Mouse (Mus musculus) kidney, postnatal 4 days (tissue): ENCODE results near the gene Dmwd.

ENCODE experiments used
- DNase-seq, 2 experiments: peaks; one replicate each; pipeline ENCODE4 v3.0.0; 2021; ENCODE audit warnings: mixed read lengths in 2 of 2

Gene Dmwd

DNA sequence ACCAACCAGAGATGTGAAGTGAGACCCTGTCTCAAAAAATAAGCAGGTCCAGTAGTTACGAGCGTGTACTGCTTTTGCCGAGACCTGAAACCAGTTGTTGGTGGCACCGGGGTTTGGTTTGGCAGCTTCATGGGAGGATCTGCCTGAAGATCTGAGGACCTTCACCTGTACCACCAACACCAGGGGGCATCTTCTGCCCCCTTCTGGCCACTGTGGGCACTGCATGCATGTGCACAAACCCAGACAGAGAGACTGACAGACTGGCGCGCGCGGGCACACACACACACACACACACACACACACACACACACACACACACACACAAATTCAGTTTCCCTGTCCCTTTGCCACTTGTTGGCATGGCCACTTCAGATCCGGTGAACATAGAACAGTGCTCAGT, 2.5 kb upstream of the Dmwd start:
- peak; percentile 74 to 75 for DNase-seq

DNA sequence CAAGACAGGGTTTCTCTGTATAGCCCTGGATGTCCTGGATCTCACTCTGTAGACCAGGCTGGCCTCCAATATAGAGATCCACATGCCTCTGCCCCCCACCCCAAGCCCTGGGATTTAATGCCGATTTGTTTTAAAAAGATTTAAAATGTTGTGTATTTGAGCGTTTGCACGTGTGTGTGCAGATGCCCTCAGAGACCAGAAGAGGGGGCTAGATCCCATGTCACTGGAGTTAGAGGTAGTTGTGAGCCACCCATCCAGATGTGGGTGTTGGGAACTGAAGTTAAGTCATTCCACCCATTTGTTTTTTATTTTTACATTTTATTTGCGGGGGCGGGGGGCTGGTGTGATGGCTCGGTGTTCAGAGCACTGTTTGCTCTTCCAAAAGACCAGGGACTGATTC, 1.5 kb upstream of the Dmwd start:
- DNase-seq = no peak

DNA sequence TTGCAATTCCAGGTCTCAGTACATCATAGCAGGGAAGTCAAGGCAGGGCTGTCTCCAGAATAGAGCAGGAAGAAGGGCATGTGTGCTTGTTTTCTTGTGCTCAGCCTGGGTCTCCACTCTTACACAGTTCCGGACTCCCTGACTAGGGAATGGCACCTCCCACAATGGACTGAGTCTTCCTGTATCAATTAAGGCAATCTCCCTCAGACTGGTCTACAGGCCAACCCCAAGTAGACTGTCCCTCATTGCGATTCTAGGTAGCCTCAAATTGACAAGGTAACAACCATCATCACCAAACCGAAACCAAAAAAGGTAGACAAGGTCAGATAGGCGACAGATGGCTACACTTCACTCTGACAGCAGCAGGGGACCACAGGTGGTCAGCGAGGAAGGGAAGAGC, 796 bp upstream of the Dmwd start:
- no peak for DNase-seq

GRCm38 (mm10) chr7:19076586-19076991, 562 bp downstream of the Dmwd start:
- peak; percentile 44 to 66 for DNase-seq

DNA sequence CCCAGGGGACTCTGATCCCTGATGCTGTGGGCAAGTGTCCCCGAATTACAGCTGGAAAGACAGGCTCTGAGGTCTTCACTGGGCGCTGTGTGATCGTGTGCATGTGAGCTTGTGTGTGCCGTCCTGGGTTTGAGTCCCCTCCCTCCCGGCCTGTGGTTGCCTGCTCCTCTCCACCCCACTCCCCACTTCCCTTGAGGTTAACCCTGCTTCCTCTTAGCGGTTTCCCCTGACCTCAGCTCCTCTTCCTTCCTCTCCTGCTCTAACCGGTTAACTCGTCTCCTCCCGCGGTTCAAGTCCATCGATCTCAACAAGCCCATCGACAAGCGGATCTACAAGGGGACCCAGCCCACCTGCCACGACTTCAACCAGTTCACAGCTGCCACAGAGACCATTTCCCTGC, 1.7 kb downstream of the Dmwd start:
- no peak for DNase-seq

DNA sequence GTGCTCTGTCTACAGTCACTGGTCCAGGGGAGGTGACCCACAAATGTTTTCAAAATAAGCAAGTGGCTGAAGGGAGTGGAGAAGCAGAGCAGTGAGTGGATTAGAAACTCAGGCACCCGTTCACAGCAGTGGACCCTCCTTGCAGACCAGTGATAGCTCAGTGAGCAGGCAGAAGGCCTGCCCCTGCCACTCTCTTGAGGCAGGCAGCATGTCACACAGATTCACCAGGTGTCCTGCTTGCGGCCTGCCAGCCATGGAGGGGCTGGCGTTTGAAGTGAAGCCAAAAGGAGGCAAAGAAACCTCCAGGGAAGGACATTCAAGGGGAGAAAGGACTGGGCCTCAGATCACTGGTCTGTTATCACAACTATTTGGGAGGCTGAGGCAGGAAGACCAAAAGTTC, 2.7 kb downstream of the Dmwd start:
- DNase-seq = no peak

DNA sequence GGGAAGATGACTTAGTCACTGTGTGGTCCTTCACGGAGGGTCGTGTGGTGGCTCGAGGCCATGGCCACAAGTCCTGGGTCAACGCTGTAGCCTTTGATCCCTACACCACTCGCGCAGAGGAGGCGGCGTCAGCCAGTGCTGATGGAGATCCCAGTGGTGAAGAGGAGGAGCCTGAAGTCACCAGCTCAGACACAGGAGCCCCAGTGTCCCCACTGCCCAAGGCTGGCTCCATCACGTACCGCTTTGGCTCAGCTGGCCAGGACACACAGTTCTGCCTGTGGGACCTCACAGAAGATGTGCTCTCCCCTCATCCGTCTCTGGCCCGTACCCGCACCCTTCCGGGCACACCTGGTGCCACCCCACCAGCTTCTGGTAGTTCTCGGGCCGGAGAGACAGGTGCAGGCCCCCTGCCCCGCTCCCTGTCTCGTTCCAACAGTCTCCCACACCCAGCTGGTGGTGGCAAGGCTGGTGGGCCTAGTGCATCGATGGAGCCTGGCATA, 4.5 kb downstream of the Dmwd start:
- DNase-seq = no peak

DNA sequence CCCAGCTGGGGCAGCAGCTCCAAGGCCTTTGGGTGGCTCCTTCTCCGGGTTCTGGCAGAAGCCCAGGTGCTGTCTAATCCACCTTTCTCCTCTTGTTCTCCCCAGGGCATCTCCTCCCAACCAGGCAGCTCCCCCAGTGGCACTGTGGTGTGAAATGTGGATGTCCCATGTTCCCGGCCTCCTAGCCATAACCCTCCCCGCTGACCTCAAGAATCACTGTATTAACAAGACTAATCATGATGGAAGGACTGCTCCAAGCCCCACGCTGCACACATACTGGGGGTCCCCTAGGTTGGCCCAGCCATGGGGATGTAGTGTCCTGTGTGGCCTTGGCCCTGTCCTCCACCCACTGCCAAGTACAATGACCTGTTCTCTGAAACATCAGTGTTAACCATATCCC, 6.1 kb downstream of the Dmwd start:
- no peak for DNase-seq

DNA sequence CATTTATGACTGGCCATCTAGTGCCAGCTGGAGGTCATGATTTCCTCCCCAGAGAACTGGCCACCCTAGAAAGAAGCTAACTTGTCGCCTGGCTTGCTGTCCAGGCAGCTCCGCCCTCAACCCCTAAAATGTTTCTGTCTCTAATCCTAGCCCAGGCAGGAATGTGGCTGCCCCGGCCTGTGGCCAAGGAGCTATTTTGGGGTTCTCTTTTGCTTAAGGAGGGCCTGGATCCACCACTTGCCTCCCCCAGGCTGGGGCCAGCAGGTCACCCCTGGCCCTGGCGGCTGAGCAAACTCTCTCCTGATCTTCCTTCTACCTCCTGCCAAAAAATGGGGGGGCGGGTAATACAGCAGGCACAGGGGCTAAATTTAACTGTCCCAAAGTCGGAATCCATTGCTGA, 7.1 kb downstream of the Dmwd start:
- peak in 1 of 2 experiments; percentile 51 for DNase-seq

GRCm38 (mm10) chr7:19083701-19084100, 7.7 kb downstream of the Dmwd start, which contains the start of gene Dmpk:
TSS of gene Dmpk (plus strand) at chr7:19083849.
- DNase-seq = peak; percentile 51 to 59

GRCm38 (mm10) chr7:19084277-19084771, 8.3 kb downstream of the Dmwd start:
- no peak for DNase-seq

DNA sequence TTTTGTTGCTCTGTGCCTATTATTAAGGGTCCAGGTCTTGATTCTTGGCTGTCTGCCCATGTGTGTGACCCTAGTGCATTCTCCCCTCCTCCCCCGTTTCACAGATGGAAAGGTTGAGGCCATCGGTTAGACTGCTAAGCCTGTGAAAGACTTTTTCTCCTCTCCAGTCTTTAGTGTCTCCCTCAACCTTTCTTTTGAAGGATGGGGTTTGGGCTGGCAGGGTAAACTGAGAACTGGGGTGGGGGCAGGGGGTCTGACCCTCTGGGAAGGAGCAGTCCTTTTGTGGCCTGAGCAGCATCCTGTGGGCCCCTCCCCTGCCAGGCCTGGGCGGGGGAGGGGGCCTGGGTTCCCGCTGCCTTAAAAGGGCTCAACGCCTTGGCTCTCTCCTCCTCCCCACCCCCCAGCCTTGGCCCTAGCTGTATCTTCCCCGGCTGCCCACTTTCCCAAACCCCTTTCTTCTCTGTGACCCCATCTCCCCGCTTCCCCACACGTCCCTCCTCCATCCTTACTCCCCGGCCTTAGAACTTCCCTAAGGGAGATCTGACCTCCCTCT, 9.0 kb downstream of the Dmwd start:
- DNase-seq = no peak

DNA sequence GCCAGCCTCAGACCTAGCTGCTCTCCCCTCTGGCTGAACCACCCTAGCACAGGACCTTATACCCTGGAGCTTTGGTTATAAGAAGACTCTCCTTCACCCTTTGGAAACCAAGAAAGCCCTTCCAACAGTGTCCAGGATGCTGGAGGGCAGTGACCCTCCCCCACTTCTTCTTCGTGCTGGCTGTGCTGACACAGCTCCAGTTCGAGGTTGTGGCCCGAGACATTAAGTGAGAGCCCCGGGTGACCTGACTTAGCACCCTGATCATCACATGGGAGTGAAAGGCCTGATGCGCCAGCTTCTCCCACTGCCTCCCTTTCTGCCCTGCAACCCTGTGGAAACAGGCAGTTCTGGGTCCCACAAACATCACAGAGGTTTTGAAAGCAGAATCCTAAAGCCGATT, 9.5 kb downstream of the Dmwd start:
- peak in 1 of 2 experiments; percentile 35 for DNase-seq

DNA sequence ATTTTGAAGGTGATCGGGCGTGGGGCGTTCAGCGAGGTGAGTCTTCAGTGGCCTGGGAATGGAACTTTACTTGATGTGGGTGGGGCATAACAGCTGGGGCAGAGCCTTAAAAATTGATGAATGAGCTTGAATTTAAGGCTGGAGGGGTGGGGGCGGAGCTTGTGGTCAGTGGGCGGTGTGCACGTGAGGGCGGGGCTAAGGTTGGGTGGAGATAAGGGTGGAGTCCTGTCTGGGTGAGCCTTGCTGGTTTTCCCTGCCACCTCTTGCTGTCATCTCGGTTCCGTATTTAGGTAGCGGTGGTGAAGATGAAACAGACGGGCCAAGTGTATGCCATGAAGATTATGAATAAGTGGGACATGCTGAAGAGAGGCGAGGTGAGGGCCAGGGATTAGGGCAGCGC, 10.0 kb downstream of the Dmwd start:
- DNase-seq = peak; percentile 81 to 85

DNA sequence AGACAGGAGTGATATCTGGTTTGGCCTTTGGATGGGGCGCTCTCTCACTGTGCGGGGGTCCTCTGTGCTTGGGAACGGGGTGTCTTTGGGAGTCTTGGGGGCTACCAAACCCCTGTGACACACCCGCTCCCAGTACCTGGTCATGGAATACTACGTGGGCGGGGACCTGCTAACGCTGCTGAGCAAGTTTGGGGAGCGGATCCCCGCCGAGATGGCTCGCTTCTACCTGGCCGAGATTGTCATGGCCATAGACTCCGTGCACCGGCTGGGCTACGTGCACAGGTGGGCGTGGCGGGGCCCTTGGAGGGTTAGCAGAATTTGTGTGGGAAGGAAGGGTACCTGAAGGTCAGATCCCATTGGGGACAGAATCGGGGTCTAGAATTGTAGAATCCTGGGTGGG, 10.7 kb downstream of the Dmwd start:
- no peak for DNase-seq

GRCm38 (mm10) chr7:19088813-19089212, 12.8 kb downstream of the Dmwd start:
- peak; percentile 81 to 87 for DNase-seq

DNA sequence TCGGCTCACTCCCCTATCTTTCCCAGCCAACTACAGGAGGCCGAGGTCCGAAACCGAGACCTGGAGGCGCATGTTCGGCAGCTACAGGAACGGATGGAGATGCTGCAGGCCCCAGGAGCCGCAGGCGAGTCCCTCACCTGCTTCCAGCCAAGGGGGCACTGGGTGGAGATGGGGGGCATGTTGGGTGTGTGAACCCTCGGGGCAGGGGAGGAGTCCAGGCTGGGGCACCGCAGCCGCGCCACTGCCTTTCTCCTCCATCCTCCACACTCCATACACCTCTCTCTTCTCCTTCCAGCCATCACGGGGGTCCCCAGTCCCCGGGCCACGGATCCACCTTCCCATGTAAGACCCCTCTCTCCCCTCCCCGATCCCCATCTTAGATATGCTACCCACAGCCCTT, 15.9 kb downstream of the Dmwd start:
- DNase-seq = peak in 1 of 2 experiments; percentile 15

- peak; percentile 76 to 87 for DNase-seq
Observed at GRCm38 (mm10) chr7:19092381-19093173, 16.6 kb downstream of the Dmwd start.

- peak; percentile 92 to 95 for DNase-seq
Observed at GRCm38 (mm10) chr7:19093174-19093521, 17.1 kb downstream of the Dmwd start.

GRCm38 (mm10) chr7:19093537-19094385, 17.7 kb downstream of the Dmwd start:
- DNase-seq = peak; percentile 98 to 99

DNA sequence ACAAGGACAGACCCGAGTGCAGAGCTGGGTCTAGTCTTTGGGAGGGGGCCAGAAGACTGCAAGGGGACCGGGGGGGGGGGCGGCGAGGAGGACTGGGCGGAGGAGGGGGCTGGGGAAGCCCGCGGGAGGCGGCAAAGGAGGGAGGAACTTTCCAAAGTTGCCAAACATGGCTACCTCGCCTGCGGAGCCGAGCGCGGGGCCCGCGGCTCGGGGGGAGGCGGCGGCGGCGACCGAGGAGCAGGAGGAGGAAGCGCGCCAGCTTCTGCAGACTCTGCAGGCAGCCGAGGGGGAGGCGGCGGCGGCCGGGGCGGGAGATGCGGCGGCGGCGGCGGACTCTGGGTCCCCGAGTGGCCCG, 18.4 kb downstream of the Dmwd start, which contains the start of gene Six5:
Gene Six5 (plus strand): TSS at position 124 of the 355 bp plus-strand sequence.
- DNase-seq = peak; percentile 70 to 83

GRCm38 (mm10) chr7:19094826-19095750, 19.1 kb downstream of the Dmwd start:
- peak; percentile 70 to 83 for DNase-seq
